Mouse (Mus musculus) forebrain, embryonic 10.5 days (tissue): ENCODE results near the gene Exoc6b. TPM values are rescaled to one million over a fixed set of nuclear protein-coding genes. Genes with fewer than 3 reads are reported as not detected.
"Not testable (repeated sequence)": the region's sequence is repeated elsewhere in the genome, so short reads cannot be mapped to it uniquely, and the experiment has no call there.

ENCODE experiments used
- DNase-seq: peaks from one replicate; pipeline ENCODE4 v3.0.0-alpha.2; 2017; ENCODE audit warnings: low spot score; ENCODE audit errors: extremely low spot score
- H3K27ac ChIP-seq: fragments of 300-500 bp; sonication (generic); 2 replicates; pipeline ENCODE4 v1.5.1; 2016; ENCODE audit warnings: mild to moderate bottlenecking
- H3K27me3 ChIP-seq: fragments of 300-500 bp; sonication (generic); 2 replicates; pipeline ENCODE4 v1.6.1; 2016; ENCODE audit warnings: mild to moderate bottlenecking; ENCODE audit not compliant: poor library complexity, severe bottlenecking
- H3K36me3 ChIP-seq: fragments of 300-500 bp; sonication (generic); replicated peaks from 2 replicates; pipeline ENCODE4 v1.6.1; 2016; ENCODE audit warnings: mild to moderate bottlenecking, moderate library complexity
- H3K4me1 ChIP-seq: fragments of 300-500 bp; sonication (generic); 2 replicates; pipeline ENCODE4 v1.6.1; 2016
- H3K4me3 ChIP-seq: fragments of 300-500 bp; sonication (generic); 2 replicates; pipeline ENCODE4 v1.5.1; 2016; ENCODE audit warnings: mild to moderate bottlenecking, moderate library complexity
- H3K9me3 ChIP-seq: fragments of 300-500 bp; sonication (generic); 2 replicates; pipeline ENCODE4 v1.6.1; 2016; ENCODE audit warnings: mild to moderate bottlenecking, moderate library complexity
- WGBS: fragments of 180-500 bp; shearing (Covaris S2); methylation state at CpG from one replicate; pipeline ENCODE4 v1.1.7; 2016; 5-methylcytosine and 5-hydroxymethylcytosine counted together
- polyA plus RNA-seq: library from polyadenylated mRNA; unstranded; fragments of >200 nt; fragmentation: Nextera tagmentation; extraction: Ambion mirVana; gene quantifications from 2 replicates; pipeline ENCODE4 v1.2.1, GENCODE M21; 2016

The Exoc6b gene
- polyA plus RNA-seq, 1 experiment from 2014 or later: 21.7 TPM

GRCm38 (mm10) chr6:84628831-84629230 is 440.5 kb downstream of the Exoc6b start:
- no peaks in the 10 kb centered on the region for H3K36me3 ChIP-seq
- no peak overlapping the region for H3K27ac ChIP-seq
- no peaks in the 10 kb centered on the region for H3K27me3 ChIP-seq
- H3K4me1 ChIP-seq: 0 out of 2 replicates have a peak, but pooled peaks cover 4% of the 10 kb centered on the region
- H3K4me3 ChIP-seq: no peak overlapping the region
- no peak for DNase-seq
- WGBS: 91% methylated on average over 5 of the region's 5 CpGs
- H3K9me3 ChIP-seq: no peaks in the 10 kb centered on the region

- H3K27ac ChIP-seq: no peak overlapping the region
- 91% methylated on average over 2 of the region's 2 CpGs for WGBS
- no peaks in the 10 kb centered on the region for H3K9me3 ChIP-seq
- no peak for DNase-seq
- H3K27me3 ChIP-seq: no peaks in the 10 kb centered on the region
- H3K36me3 ChIP-seq: no peaks in the 10 kb centered on the region
- 0 out of 2 replicates have a peak, but pooled peaks cover 4% of the 10 kb centered on the region for H3K4me1 ChIP-seq
- H3K4me3 ChIP-seq: no peak overlapping the region
These were observed 442.9 kb downstream of the Exoc6b start for GRCm38 (mm10) chr6:84626398-84626797.

- no peak overlapping the region for H3K4me3 ChIP-seq
- no peaks in the 10 kb centered on the region for H3K9me3 ChIP-seq
- WGBS: 91% methylated on average over 6 of the region's 6 CpGs
- H3K27me3 ChIP-seq: no peaks in the 10 kb centered on the region
- no peak overlapping the region for H3K27ac ChIP-seq
- no peak for DNase-seq
- 0 out of 2 replicates have a peak, but pooled peaks cover 8% of the 10 kb centered on the region for H3K4me1 ChIP-seq
- peaks cover 3% of the 10 kb centered on the region; the same call in 1 of the 2 replicates for H3K36me3 ChIP-seq
These were observed 450.1 kb downstream of the Exoc6b start for GRCm38 (mm10) chr6:84619166-84619565.

- Histone ChIP-seq H3K27ac (no peak overlapping the region), H3K9me3 (no peaks in the 10 kb centered on the region), H3K27me3 (no peaks in the 10 kb centered on the region), H3K4me1 (0 out of 2 replicates have a peak, but pooled peaks cover 8% of the 10 kb centered on the region), H3K36me3 (peaks cover 3% of the 10 kb centered on the region; the same call in 1 of the 2 replicates), H3K4me3 (no peak overlapping the region)
- WGBS: 100% methylated on average over 1 of the region's 1 CpGs
- no peak for DNase-seq
These were observed 452.3 kb downstream of the Exoc6b start for GRCm38 (mm10) chr6:84617051-84617450.

- no peaks in the 10 kb centered on the region for H3K9me3 ChIP-seq
- no peak overlapping the region for H3K4me3 ChIP-seq
- 86% methylated on average over 1 of the region's 1 CpGs for WGBS
- no peaks in the 10 kb centered on the region for H3K27me3 ChIP-seq
- H3K27ac ChIP-seq: 0 out of 2 replicates have a peak overlapping the region, but pooled peaks have one; percentile 35
- 0 out of 2 replicates have a peak, but pooled peaks cover 8% of the 10 kb centered on the region for H3K4me1 ChIP-seq
- H3K36me3 ChIP-seq: peaks cover 3% of the 10 kb centered on the region; the same call in 1 of the 2 replicates
- DNase-seq: no peak
These were observed 452.7 kb downstream of the Exoc6b start for GRCm38 (mm10) chr6:84616586-84616985.

- no peaks in the 10 kb centered on the region for H3K27me3 ChIP-seq
- no peak for DNase-seq
- no peak overlapping the region for H3K27ac ChIP-seq
- H3K4me3 ChIP-seq: no peak overlapping the region
- no peaks in the 10 kb centered on the region for H3K9me3 ChIP-seq
- H3K36me3 ChIP-seq: no peaks in the 10 kb centered on the region
- 86% methylated on average over 3 of the region's 3 CpGs for WGBS
- 0 out of 2 replicates have a peak, but pooled peaks cover 8% of the 10 kb centered on the region for H3K4me1 ChIP-seq
These were observed 455.8 kb downstream of the Exoc6b start for GRCm38 (mm10) chr6:84613561-84613960.

GRCm38 (mm10) chr6:84601136-84601889 is 468.0 kb downstream of the Exoc6b start:
- H3K4me3 ChIP-seq: no peak overlapping the region
- WGBS: 36% methylated on average over 1 of the region's 1 CpGs

GRCm38 (mm10) chr6:84599296-84599695 is 470.0 kb downstream of the Exoc6b start:
- DNase-seq: not testable (repeated sequence)

More at GRCm38 (mm10) chr6:84601136-84601889, 468.0 kb downstream of the Exoc6b start:
- Histone ChIP-seq H3K36me3 (no peaks in the 10 kb centered on the region), H3K27me3 (no peaks in the 10 kb centered on the region), H3K27ac (no peak overlapping the region), H3K9me3 (no peaks in the 10 kb centered on the region), H3K4me1 (peaks cover 5% of the 10 kb centered on the region; the same call in 1 of the 2 replicates)
- DNase-seq: peak; percentile 13

GRCm38 (mm10) chr6:84598725-84599124 is 470.6 kb downstream of the Exoc6b start:
- peaks cover 20% of the 10 kb centered on the region for H3K27me3 ChIP-seq
- no peak for DNase-seq
- no peak overlapping the region for H3K4me3 ChIP-seq
- 74% methylated on average over 3 of the region's 3 CpGs for WGBS
- peaks cover 22% of the 10 kb centered on the region for H3K4me1 ChIP-seq
- H3K9me3 ChIP-seq: no peaks in the 10 kb centered on the region
- H3K36me3 ChIP-seq: no peaks in the 10 kb centered on the region
- H3K27ac ChIP-seq: no peak overlapping the region

More at GRCm38 (mm10) chr6:84599296-84599695, 470.0 kb downstream of the Exoc6b start:
- not testable (repeated sequence) for H3K4me3 ChIP-seq, H3K27ac ChIP-seq, H3K9me3 ChIP-seq, H3K36me3 ChIP-seq
- Histone ChIP-seq H3K27me3 (peaks cover 14% of the 10 kb centered on the region; the same call in 1 of the 2 replicates), H3K4me1 (peaks cover 16% of the 10 kb centered on the region)
- WGBS: 79% methylated on average over 3 of the region's 3 CpGs

GRCm38 (mm10) chr6:84594626-84595025 is 474.7 kb downstream of the Exoc6b start:
- Histone ChIP-seq H3K4me1 (peaks cover 34% of the 10 kb centered on the region), H3K4me3 (no peak overlapping the region), H3K9me3 (no peaks in the 10 kb centered on the region), H3K36me3 (no peaks in the 10 kb centered on the region), H3K27ac (peak overlapping the region; percentile 70), H3K27me3 (peaks cover 60% of the 10 kb centered on the region)
- DNase-seq: peak; percentile 31
- WGBS: 14% methylated on average over 3 of the region's 3 CpGs

GRCm38 (mm10) chr6:84593693-84594092 is 475.6 kb downstream of the Exoc6b start, which contains the start of gene Cyp26b1:
TSS of gene Cyp26b1 (minus strand) at chr6:84593908.
- Histone ChIP-seq H3K27me3 (peaks cover 69% of the 10 kb centered on the region), H3K27ac (peak within 1 kb of the TSS; percentile 70), H3K4me3 (no peak within 1 kb of the TSS), H3K4me1 (peaks cover 44% of the 10 kb centered on the region), H3K36me3 (no peaks in the 10 kb centered on the region), H3K9me3 (no peaks in the 10 kb centered on the region)
- peak; percentile 14 for DNase-seq
- 85% methylated on average over 10 of the region's 10 CpGs for WGBS

- H3K27me3 ChIP-seq: peaks cover 95% of the 10 kb centered on the region
- WGBS: 58% methylated on average over 6 of the region's 6 CpGs
- no peak overlapping the region for H3K27ac ChIP-seq
These were observed 478.2 kb downstream of the Exoc6b start for GRCm38 (mm10) chr6:84590961-84591745.

More at GRCm38 (mm10) chr6:84590961-84591745, 478.2 kb downstream of the Exoc6b start:
- no peaks in the 10 kb centered on the region for H3K9me3 ChIP-seq
- H3K4me1 ChIP-seq: peaks cover 69% of the 10 kb centered on the region
- H3K36me3 ChIP-seq: no peaks in the 10 kb centered on the region
- DNase-seq: peak; percentile 12
- H3K4me3 ChIP-seq: no peak overlapping the region
